Mouse (Mus musculus) spleen, adult 2 months (tissue): Measurements from ENCODE around the gene Mgst3.

Experiments used
- CTCF ChIP-seq: fragments of 200-500 bp; IDR thresholded peaks from 2 replicates; pipeline ENCODE4 v1.5.1; 2011; ENCODE audit warnings: mild to moderate bottlenecking, inconsistent platforms; ENCODE audit not compliant: insufficient read depth, insufficient read length, insufficient replicate concordance; ENCODE audit errors: extremely low read depth
- POLR2A ChIP-seq: fragments of 200-500 bp; IDR thresholded peaks from 2 replicates; pipeline ENCODE4 v1.6.1; 2011; ENCODE audit warnings: low read depth, low read length, inconsistent platforms

GRCm38 (mm10) chr1:167436186-167436975, 42.7 kb upstream of the Mgst3 start:
- TF ChIP-seq CTCF (no peak), POLR2A (no peak)
